In the genomic region with DNA sequence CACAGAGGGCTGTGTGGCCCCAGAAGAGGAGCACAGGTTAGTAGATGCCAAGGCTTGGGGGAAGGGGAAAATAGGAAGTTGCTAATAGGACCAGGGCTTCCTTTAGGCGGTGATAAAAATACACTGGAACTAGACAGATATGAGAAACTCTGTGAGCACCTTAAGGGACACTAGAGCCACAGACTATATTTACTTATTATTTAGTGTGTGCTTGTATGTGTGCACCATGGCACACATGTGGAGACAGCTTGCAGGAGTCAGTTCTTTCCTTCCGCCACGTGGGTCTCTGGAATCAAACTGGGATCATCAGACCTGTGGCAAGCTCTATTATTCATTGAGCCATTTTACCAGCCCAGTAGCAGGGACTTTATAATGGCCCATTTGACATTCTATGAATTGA, we compare ENCODE assay signal across 8 mouse cellular contexts. TPM values are rescaled to one million over a fixed set of nuclear protein-coding genes. Genes with fewer than 3 reads are reported as not detected.
DNase-seq lines count a peak whose midpoint lies in the region; ATAC-seq lines count a peak whose summit lies in the region.

No protein-coding gene starts in this region.

- H3K36me3 ChIP-seq in hindbrain, embryonic 15.5 days: no peaks in the 10 kb centered on the region
- H3K36me3 ChIP-seq in hindbrain, embryonic 14.5 days (replicated peaks; ENCODE audit: control insufficient read depth, insufficient read depth): no peaks in the 10 kb centered on the region
- H3K36me3 ChIP-seq in embryonic facial prominence, embryonic 13.5 days: no peaks in the 10 kb centered on the region
- no peaks in the 10 kb centered on the region for H3K36me3 ChIP-seq in liver, embryonic 11.5 days (ENCODE audit: control insufficient read depth, insufficient read depth, low read length)

- WGBS in hindbrain, embryonic 15.5 days: 76% methylated on average over 3 of the region's 3 CpGs
- 71% methylated on average over 3 of the region's 3 CpGs for WGBS in hindbrain, embryonic 14.5 days
- 64% methylated on average over 3 of the region's 3 CpGs for WGBS in embryonic facial prominence, embryonic 13.5 days
- 57% methylated on average over 3 of the region's 3 CpGs for WGBS in liver, embryonic 11.5 days

- DNase-seq in hindbrain, embryonic 14.5 days (ENCODE audit: low spot score): no peak
- DNase-seq in 416B (ENCODE audit: low read depth): peak; percentile 55
- no peak for DNase-seq in liver, embryonic 11.5 days (ENCODE audit: low spot score)
- DNase-seq in cerebellum, adult 9-11 months: no peak
- DNase-seq in adrenal gland, adult 8-10 months: no peak

- no peaks in the 10 kb centered on the region for H3K9me3 ChIP-seq in hindbrain, embryonic 15.5 days
- H3K9me3 ChIP-seq in hindbrain, embryonic 14.5 days (ENCODE audit: control insufficient read depth, low read length): no peaks in the 10 kb centered on the region
- H3K9me3 ChIP-seq in embryonic facial prominence, embryonic 13.5 days: no peaks in the 10 kb centered on the region
- H3K9me3 ChIP-seq in liver, embryonic 11.5 days (ENCODE audit: control insufficient read depth, low read length): no peaks in the 10 kb centered on the region

- H3K27ac ChIP-seq in hindbrain, embryonic 15.5 days (replicated peaks): peak overlapping the region; percentile 47; the same call in 1 of the 2 replicates
- no peak overlapping the region for H3K27ac ChIP-seq in hindbrain, embryonic 14.5 days
- H3K27ac ChIP-seq in embryonic facial prominence, embryonic 13.5 days: peak overlapping the region; percentile 76
- peak overlapping the region; percentile 34; the same call in 1 of the 2 replicates for H3K27ac ChIP-seq in liver, embryonic 11.5 days (ENCODE audit: low read depth, low read length)

- H3K4me1 ChIP-seq in hindbrain, embryonic 15.5 days (replicated peaks): no peaks in the 10 kb centered on the region; the same call in 1 of the 2 replicates
- no peaks in the 10 kb centered on the region for H3K4me1 ChIP-seq in hindbrain, embryonic 14.5 days (replicated peaks; ENCODE audit: control insufficient read depth, insufficient read depth, low read length)
- H3K4me1 ChIP-seq in embryonic facial prominence, embryonic 13.5 days: peaks cover 17% of the 10 kb centered on the region
- no peaks in the 10 kb centered on the region; the same call in 1 of the 2 replicates for H3K4me1 ChIP-seq in liver, embryonic 11.5 days (replicated peaks; ENCODE audit: control insufficient read depth, insufficient read depth, low read length)

- no peak overlapping the region for H3K4me3 ChIP-seq in hindbrain, embryonic 15.5 days
- no peak overlapping the region for H3K4me3 ChIP-seq in hindbrain, embryonic 14.5 days (replicated peaks; ENCODE audit: low read length)
- no peak overlapping the region for H3K4me3 ChIP-seq in embryonic facial prominence, embryonic 13.5 days
- H3K4me3 ChIP-seq in liver, embryonic 11.5 days (ENCODE audit: low read depth, low read length): no peak overlapping the region

- ATAC-seq in hindbrain, embryonic 15.5 days (ENCODE audit: low FRiP score, low read depth): no peak
- ATAC-seq in hindbrain, embryonic 14.5 days (ENCODE audit: low FRiP score): no peak
- ATAC-seq in embryonic facial prominence, embryonic 13.5 days (ENCODE audit: insufficient number of reproducible peaks, insufficient read depth, low FRiP score, low TSS enrichment, low read depth): no peak
- no peak for ATAC-seq in liver, embryonic 11.5 days (replicated peaks; ENCODE audit: low FRiP score)
- ATAC-seq in erythroblast, adult 5-6 weeks (replicated peaks; ENCODE audit: low FRiP score, poor library complexity, severe bottlenecking): no peak

- H3K27me3 ChIP-seq in hindbrain, embryonic 15.5 days: no peaks in the 10 kb centered on the region
- H3K27me3 ChIP-seq in hindbrain, embryonic 14.5 days (ENCODE audit: control insufficient read depth, insufficient read depth, low read length): no peaks in the 10 kb centered on the region
- no peaks in the 10 kb centered on the region for H3K27me3 ChIP-seq in embryonic facial prominence, embryonic 13.5 days
- no peaks in the 10 kb centered on the region for H3K27me3 ChIP-seq in liver, embryonic 11.5 days (replicated peaks; ENCODE audit: control insufficient read depth, insufficient read depth, low read length)

- H3K9ac ChIP-seq in hindbrain, embryonic 15.5 days: no peak overlapping the region
- H3K9ac ChIP-seq in hindbrain, embryonic 14.5 days: no peak overlapping the region
- H3K9ac ChIP-seq in embryonic facial prominence, embryonic 13.5 days: 0 out of 2 replicates have a peak overlapping the region, but pooled peaks have one; percentile 32
- H3K9ac ChIP-seq in liver, embryonic 11.5 days (ENCODE audit: low read depth, low read length): no peak overlapping the region

- no peak overlapping the region for H3K4me2 ChIP-seq in hindbrain, embryonic 15.5 days
- H3K4me2 ChIP-seq in hindbrain, embryonic 14.5 days (replicated peaks): no peak overlapping the region
- no peak overlapping the region for H3K4me2 ChIP-seq in embryonic facial prominence, embryonic 13.5 days
- H3K4me2 ChIP-seq in liver, embryonic 11.5 days: peak overlapping the region; percentile 11; the same call in 1 of the 2 replicates

RNA-seq across cellular contexts. Expression of a gene that starts 9.9 kb away (rescaled TPM):
- polyA plus RNA-seq in hindbrain, embryonic 15.5 days (2015; fragmentation: Nextera tagmentation; extraction: Ambion mirVana): 9.8 and 12.5 TPM in 2 replicates
- polyA plus RNA-seq in hindbrain, embryonic 14.5 days (2014; fragmentation: Nextera tagmentation; extraction: Ambion mirVana): 13.1 and 14.3 TPM in 2 replicates
- polyA plus RNA-seq in embryonic facial prominence, embryonic 13.5 days (2015; fragmentation: Nextera tagmentation; extraction: Ambion mirVana): 26.9 and 55.7 TPM in 2 replicates
- 20.8 TPM in 2 replicates for polyA plus RNA-seq in liver, embryonic 11.5 days (2014; fragmentation: Nextera tagmentation; extraction: Ambion mirVana)
- 1 to 10 TPM; 4.5 to 9.5 (median 7.9) TPM for total RNA-seq in adrenal gland, adult 8-10 months (2022)
- total RNA-seq in erythroblast, adult 5-6 weeks (2015; ENCODE audit: low replicate concordance): 22.9 and 31.8 TPM in 2 replicates
- 14.9 and 39.9 TPM in 2 replicates for total RNA-seq in erythroblast, adult 5-6 weeks (2017; ENCODE audit: low replicate concordance)

RNA-seq across cellular contexts. Expression of a gene that starts 23.7 kb away (rescaled TPM):
- 6.4 and 6.9 TPM in 2 replicates for polyA plus RNA-seq in hindbrain, embryonic 15.5 days (2015; fragmentation: Nextera tagmentation; extraction: Ambion mirVana)
- polyA plus RNA-seq in hindbrain, embryonic 14.5 days (2014; fragmentation: Nextera tagmentation; extraction: Ambion mirVana): 6.8 and 9.5 TPM in 2 replicates
- 5.6 and 5.8 TPM in 2 replicates for polyA plus RNA-seq in embryonic facial prominence, embryonic 13.5 days (2015; fragmentation: Nextera tagmentation; extraction: Ambion mirVana)
- polyA plus RNA-seq in liver, embryonic 11.5 days (2014; fragmentation: Nextera tagmentation; extraction: Ambion mirVana): 5.3 and 5.5 TPM in 2 replicates
- 10 to 100 TPM; 30.7 to 44.2 (median 36.5) TPM for total RNA-seq in adrenal gland, adult 8-10 months (2022)
- total RNA-seq in erythroblast, adult 5-6 weeks (2015; ENCODE audit: low replicate concordance): 8.1 and 11.7 TPM in 2 replicates
- 3.4 and 4.6 TPM in 2 replicates for total RNA-seq in erythroblast, adult 5-6 weeks (2017; ENCODE audit: low replicate concordance)

RNA-seq across cellular contexts. Expression of a gene that starts 55.3 kb away (rescaled TPM):
- polyA plus RNA-seq in hindbrain, embryonic 15.5 days (2015; fragmentation: Nextera tagmentation; extraction: Ambion mirVana): 238 and 278 TPM in 2 replicates
- polyA plus RNA-seq in hindbrain, embryonic 14.5 days (2014; fragmentation: Nextera tagmentation; extraction: Ambion mirVana): 212 and 221 TPM in 2 replicates
- polyA plus RNA-seq in embryonic facial prominence, embryonic 13.5 days (2015; fragmentation: Nextera tagmentation; extraction: Ambion mirVana): 125 and 126 TPM in 2 replicates
- polyA plus RNA-seq in liver, embryonic 11.5 days (2014; fragmentation: Nextera tagmentation; extraction: Ambion mirVana): 111 and 119 TPM in 2 replicates
- 10 to 100 TPM; 51.1 to 67.6 (median 57.4) TPM for total RNA-seq in adrenal gland, adult 8-10 months (2022)
- total RNA-seq in erythroblast, adult 5-6 weeks (2015; ENCODE audit: low replicate concordance): 36.9 and 46.8 TPM in 2 replicates
- 15.7 and 22.7 TPM in 2 replicates for total RNA-seq in erythroblast, adult 5-6 weeks (2017; ENCODE audit: low replicate concordance)
